Mouse (Mus musculus): ENCODE data around the gene Foxl1. TPM values are rescaled to one million over a fixed set of nuclear protein-coding genes. Genes with fewer than 3 reads are reported as not detected.

Foxl1 gene
- polyA plus RNA-seq, 1 experiment from 2014 or later: 1.2 TPM

DNA sequence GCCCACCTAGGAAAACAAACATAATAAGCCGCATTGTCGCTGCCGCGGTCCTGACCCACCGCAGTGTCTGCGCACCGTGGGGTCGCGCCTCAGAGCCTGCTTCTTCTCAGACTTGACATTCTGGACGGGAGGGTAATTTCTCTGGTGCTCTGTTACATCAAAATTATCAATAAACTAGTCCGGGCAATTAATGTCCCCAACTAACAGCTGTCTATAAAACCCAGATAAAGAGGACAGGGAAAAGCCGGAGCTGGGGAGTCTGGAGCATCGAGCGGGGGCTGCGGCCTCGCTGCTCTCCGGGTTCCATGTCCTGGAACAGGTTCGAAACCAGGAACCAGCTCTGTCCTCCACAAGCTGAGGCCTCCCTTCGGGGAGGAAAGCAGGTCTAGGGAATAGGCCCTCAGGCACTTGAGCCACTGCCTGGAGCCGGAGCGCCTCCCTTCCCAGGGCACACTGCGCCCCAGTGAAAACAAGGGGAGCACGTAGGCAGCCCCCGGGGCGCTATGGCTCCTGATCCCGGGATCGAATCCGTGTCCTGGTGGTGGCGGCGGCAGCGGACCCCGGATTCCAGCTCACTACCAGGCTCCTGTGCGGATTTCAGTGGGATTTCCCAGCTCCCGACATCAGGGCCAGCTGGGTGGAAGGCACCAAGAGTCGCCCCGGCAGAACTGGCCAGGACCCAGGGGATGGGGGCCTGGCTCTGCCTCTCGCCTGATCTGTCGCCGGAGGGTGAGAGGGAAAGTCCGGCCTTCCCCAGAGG lies 38.7 kb upstream of the Foxl1 start:
- Histone ChIP-seq H3K36me3 (ENCODE audit: control insufficient read depth, insufficient read depth, low read length) (no peaks in the 10 kb centered on the region), H3K9ac (ENCODE audit: low read depth, low read length) (peak overlapping the region; percentile 29; the same call in 1 of the 2 replicates), H3K27ac (ENCODE audit: low read depth, low read length) (no peak overlapping the region), H3K27me3 (ENCODE audit: control insufficient read depth, insufficient read depth, low read length) (peaks cover 96% of the 10 kb centered on the region), H3K4me2 (peak overlapping the region; percentile 27), H3K4me3 (ENCODE audit: low read depth, low read length) (peak overlapping the region; percentile 14), H3K4me1 (ENCODE audit: control insufficient read depth, insufficient read depth, low read length) (peaks cover 14% of the 10 kb centered on the region), H3K9me3 (replicated peaks; ENCODE audit: control insufficient read depth, low read length) (no peaks in the 10 kb centered on the region)
- no peak for ATAC-seq (replicated peaks; ENCODE audit: insufficient number of reproducible peaks, low FRiP score, low TSS enrichment)
- 2% methylated on average over 40 of the region's 40 CpGs for WGBS (ENCODE audit: insufficient replicate concordance)

DNA sequence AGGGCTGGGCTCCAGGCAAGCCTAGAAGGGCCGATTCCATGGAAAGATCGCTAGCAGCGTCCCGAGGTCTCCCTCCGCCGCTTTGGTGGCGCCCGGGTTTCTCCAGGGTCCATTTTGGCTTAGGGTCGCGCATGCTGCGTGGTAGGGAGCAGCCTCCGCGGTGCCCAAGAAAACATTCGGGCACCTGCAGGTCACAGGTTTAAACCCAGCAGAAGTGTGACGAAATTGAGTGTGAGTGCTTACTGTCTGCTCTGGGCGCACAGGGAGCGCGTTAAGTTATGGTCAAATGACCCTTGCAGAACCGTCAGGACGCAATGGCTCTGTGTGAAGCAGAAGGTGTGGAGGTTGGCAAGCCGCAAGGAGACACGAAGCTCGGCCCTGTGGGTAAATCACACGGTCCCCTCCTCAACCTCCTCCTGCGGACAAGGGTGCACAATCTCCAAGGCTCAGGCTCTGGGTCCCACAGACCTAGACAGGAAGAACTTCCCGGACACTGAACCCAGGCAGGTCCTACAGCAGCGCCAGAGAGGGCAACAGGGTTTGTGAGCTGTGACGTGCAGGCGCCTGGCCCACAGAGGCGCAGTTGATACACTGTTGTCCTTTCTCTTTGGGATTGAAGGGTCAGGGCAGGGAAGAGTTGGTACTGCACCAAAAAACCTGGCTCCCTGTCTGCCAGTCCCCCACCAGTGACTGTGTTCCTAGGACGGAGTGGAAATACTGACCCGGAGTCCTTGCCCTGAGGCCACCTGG lies 37.9 kb upstream of the Foxl1 start:
- H3K9me3 ChIP-seq (replicated peaks; ENCODE audit: control insufficient read depth, low read length): no peaks in the 10 kb centered on the region
- H3K27me3 ChIP-seq (ENCODE audit: control insufficient read depth, insufficient read depth, low read length): peaks cover 93% of the 10 kb centered on the region
- H3K4me2 ChIP-seq: peak overlapping the region; percentile 27
- peak overlapping the region; percentile 29; the same call in 1 of the 2 replicates for H3K9ac ChIP-seq (ENCODE audit: low read depth, low read length)
- peaks cover 7% of the 10 kb centered on the region for H3K4me1 ChIP-seq (ENCODE audit: control insufficient read depth, insufficient read depth, low read length)
- no peaks in the 10 kb centered on the region for H3K36me3 ChIP-seq (ENCODE audit: control insufficient read depth, insufficient read depth, low read length)
- H3K4me3 ChIP-seq (ENCODE audit: low read depth, low read length): peak overlapping the region; percentile 14
- no peak for ATAC-seq (replicated peaks; ENCODE audit: insufficient number of reproducible peaks, low FRiP score, low TSS enrichment)
- 9% methylated on average over 32 of the region's 32 CpGs for WGBS (ENCODE audit: insufficient replicate concordance)
- H3K27ac ChIP-seq (ENCODE audit: low read depth, low read length): no peak overlapping the region

DNA sequence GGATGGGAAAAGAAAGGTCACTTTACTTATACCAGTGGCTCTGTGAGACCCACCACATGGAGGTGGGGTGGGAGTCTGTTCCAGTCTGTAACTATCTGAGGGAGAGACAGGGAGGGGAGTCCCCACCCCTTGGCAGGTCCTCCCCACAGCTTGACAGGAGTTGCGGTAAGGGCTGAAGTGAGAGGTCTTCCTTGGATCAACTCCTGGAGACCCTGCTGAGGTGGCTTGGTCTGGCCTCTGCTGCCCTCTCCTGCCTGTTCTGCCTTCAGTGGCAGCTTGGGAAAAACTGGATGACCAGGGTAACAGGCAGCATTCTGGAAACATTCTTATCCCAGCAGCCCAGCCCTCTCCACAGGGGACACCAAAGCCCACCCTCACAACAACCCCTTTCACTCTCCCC lies 37.0 kb upstream of the Foxl1 start:
- H3K9ac ChIP-seq (ENCODE audit: low read depth, low read length): no peak overlapping the region
- H3K36me3 ChIP-seq (ENCODE audit: control insufficient read depth, insufficient read depth, low read length): no peaks in the 10 kb centered on the region
- no peak overlapping the region for H3K4me2 ChIP-seq
- no peak for ATAC-seq (replicated peaks; ENCODE audit: insufficient number of reproducible peaks, low FRiP score, low TSS enrichment)
- H3K4me3 ChIP-seq (ENCODE audit: low read depth, low read length): no peak overlapping the region
- WGBS (ENCODE audit: insufficient replicate concordance): 6% methylated on average over 1 of the region's 1 CpGs
- H3K4me1 ChIP-seq (ENCODE audit: control insufficient read depth, insufficient read depth, low read length): peaks cover 3% of the 10 kb centered on the region
- peaks cover 86% of the 10 kb centered on the region for H3K27me3 ChIP-seq (ENCODE audit: control insufficient read depth, insufficient read depth, low read length)
- H3K27ac ChIP-seq (ENCODE audit: low read depth, low read length): no peak overlapping the region
- H3K9me3 ChIP-seq (replicated peaks; ENCODE audit: control insufficient read depth, low read length): no peaks in the 10 kb centered on the region

DNA sequence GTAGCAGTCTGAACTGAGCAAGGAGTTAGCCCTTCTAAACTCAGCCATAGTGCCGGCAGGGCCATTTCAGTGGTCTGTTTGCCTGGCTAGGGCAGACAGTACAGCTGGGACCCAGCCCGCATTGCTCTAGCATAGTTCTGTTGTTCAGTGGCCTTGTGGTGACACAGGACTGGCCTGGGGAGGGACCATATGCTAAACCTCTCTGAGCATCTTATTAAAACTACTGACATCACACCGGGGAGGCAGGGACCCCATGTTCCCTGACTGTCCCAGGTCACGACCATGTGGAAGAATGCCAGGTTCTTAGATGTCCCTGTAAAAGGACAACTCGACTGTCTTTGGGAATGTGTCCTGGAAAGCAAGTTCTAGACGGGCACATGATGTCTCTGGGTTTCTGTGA lies 35.6 kb upstream of the Foxl1 start:
- Histone ChIP-seq H3K4me3 (ENCODE audit: low read depth, low read length) (no peak overlapping the region), H3K27me3 (ENCODE audit: control insufficient read depth, insufficient read depth, low read length) (peaks cover 72% of the 10 kb centered on the region), H3K9ac (ENCODE audit: low read depth, low read length) (no peak overlapping the region), H3K36me3 (ENCODE audit: control insufficient read depth, insufficient read depth, low read length) (peaks cover 2% of the 10 kb centered on the region), H3K27ac (ENCODE audit: low read depth, low read length) (no peak overlapping the region), H3K4me2 (no peak overlapping the region), H3K9me3 (replicated peaks; ENCODE audit: control insufficient read depth, low read length) (no peaks in the 10 kb centered on the region), H3K4me1 (ENCODE audit: control insufficient read depth, insufficient read depth, low read length) (peaks cover 3% of the 10 kb centered on the region)
- WGBS (ENCODE audit: insufficient replicate concordance): 22% methylated on average over 6 of the region's 6 CpGs
- peak; percentile 11; the same call in 1 of the 2 replicates for ATAC-seq (replicated peaks; ENCODE audit: insufficient number of reproducible peaks, low FRiP score, low TSS enrichment)

DNA sequence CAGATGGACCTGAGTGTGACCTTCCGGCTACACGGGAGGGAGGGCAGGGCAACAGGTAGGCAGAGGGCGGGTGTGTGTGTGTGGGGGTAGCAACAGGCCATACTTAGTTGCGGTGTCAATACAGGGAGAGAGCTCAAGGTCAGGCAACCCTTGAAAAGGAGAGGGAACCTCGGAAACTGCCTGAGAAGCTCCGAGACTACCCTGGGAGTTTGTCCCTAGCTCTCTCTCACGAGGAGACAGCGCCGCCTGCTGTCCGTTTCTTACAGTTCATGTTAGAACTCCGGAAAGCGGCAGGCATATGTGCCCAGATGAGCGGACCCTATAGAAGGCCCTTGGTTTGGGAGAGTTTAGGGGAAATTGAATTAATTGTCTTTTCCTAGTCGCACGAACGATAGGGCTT lies 35.1 kb upstream of the Foxl1 start:
- peak; percentile 35; the same call in 1 of the 2 replicates for ATAC-seq (replicated peaks; ENCODE audit: insufficient number of reproducible peaks, low FRiP score, low TSS enrichment)
- Histone ChIP-seq H3K9ac (ENCODE audit: low read depth, low read length) (no peak overlapping the region), H3K4me2 (no peak overlapping the region), H3K27ac (ENCODE audit: low read depth, low read length) (no peak overlapping the region), H3K27me3 (ENCODE audit: control insufficient read depth, insufficient read depth, low read length) (peaks cover 67% of the 10 kb centered on the region), H3K4me3 (ENCODE audit: low read depth, low read length) (no peak overlapping the region), H3K36me3 (ENCODE audit: control insufficient read depth, insufficient read depth, low read length) (peaks cover 5% of the 10 kb centered on the region), H3K4me1 (ENCODE audit: control insufficient read depth, insufficient read depth, low read length) (peaks cover 3% of the 10 kb centered on the region), H3K9me3 (replicated peaks; ENCODE audit: control insufficient read depth, low read length) (no peaks in the 10 kb centered on the region)
- 5% methylated on average over 16 of the region's 16 CpGs for WGBS (ENCODE audit: insufficient replicate concordance)

DNA sequence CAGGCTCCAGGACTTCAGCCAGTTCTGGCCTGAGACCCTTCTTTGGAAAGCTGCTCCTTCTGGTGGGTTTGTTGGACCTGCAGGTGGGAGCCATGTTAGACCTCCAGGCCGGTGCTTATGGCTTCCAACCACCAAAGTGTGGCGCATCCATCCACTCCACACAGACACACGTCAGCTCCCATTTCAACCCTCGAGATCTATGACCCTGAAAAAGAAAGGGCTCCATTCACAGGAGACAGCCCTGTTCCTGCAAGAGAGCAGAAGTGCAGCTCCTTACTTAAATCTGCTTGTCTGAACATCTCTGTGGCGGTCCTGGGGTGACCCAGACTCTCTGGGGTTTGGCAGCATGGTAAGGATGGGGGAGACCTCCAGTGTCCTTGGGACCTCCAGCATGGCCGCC lies 34.2 kb upstream of the Foxl1 start:
- H3K27ac ChIP-seq (ENCODE audit: low read depth, low read length): no peak overlapping the region
- peaks cover 60% of the 10 kb centered on the region for H3K27me3 ChIP-seq (ENCODE audit: control insufficient read depth, insufficient read depth, low read length)
- ATAC-seq (replicated peaks; ENCODE audit: insufficient number of reproducible peaks, low FRiP score, low TSS enrichment): no peak
- no peak overlapping the region for H3K9ac ChIP-seq (ENCODE audit: low read depth, low read length)
- no peak overlapping the region for H3K4me2 ChIP-seq
- H3K4me1 ChIP-seq (ENCODE audit: control insufficient read depth, insufficient read depth, low read length): peaks cover 3% of the 10 kb centered on the region
- WGBS (ENCODE audit: insufficient replicate concordance): 60% methylated on average over 6 of the region's 6 CpGs
- H3K9me3 ChIP-seq (replicated peaks; ENCODE audit: control insufficient read depth, low read length): no peaks in the 10 kb centered on the region
- H3K36me3 ChIP-seq (ENCODE audit: control insufficient read depth, insufficient read depth, low read length): peaks cover 9% of the 10 kb centered on the region
- H3K4me3 ChIP-seq (ENCODE audit: low read depth, low read length): no peak overlapping the region

DNA sequence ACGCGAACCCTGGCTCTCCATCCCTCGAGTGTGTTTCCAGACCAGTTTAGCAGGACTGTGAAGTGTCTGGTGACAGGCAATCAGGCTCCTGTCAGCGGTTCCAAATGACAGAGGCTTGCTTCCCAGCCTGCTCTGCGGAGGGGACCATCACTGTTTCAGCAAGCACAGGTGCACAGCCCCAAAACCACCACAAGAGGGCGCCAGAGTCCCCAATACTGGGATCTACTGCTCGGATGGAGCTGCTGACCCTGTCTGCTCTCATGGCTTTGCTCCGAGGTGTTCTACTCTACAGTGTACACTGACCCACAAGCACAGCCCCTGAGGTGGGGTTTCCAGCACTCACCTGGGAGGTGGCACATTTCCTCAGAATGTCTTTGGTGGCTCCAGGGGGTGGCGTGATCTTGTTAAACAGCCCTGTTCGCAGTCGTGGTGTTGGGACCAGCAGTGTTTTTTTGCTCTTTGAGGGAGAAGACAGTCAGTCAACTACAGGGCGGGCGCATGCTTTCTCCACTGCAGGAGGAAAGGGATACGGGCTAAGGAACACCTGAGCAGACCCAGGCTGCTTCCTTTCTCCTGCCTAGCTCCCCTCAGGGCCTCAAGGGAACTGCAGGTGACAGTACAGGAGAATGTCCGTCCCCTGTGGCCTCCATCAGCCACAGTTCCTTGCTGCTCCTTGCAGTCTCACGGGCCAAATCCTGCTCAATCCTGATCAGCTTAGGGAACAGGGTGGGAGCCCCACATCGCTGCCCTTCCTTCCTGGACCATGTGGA lies 23.5 kb upstream of the Foxl1 start:
- H3K4me3 ChIP-seq (ENCODE audit: low read depth, low read length): no peak overlapping the region
- H3K4me1 ChIP-seq (ENCODE audit: control insufficient read depth, insufficient read depth, low read length): peaks cover 14% of the 10 kb centered on the region
- H3K4me2 ChIP-seq: no peak overlapping the region
- H3K9ac ChIP-seq (ENCODE audit: low read depth, low read length): no peak overlapping the region
- no peak overlapping the region for H3K27ac ChIP-seq (ENCODE audit: low read depth, low read length)
- peaks cover 22% of the 10 kb centered on the region for H3K36me3 ChIP-seq (ENCODE audit: control insufficient read depth, insufficient read depth, low read length)
- H3K9me3 ChIP-seq (replicated peaks; ENCODE audit: control insufficient read depth, low read length): no peaks in the 10 kb centered on the region
- WGBS (ENCODE audit: insufficient replicate concordance): 41% methylated on average over 17 of the region's 17 CpGs
- H3K27me3 ChIP-seq (ENCODE audit: control insufficient read depth, insufficient read depth, low read length): peaks cover 10% of the 10 kb centered on the region
- ATAC-seq (replicated peaks; ENCODE audit: insufficient number of reproducible peaks, low FRiP score, low TSS enrichment): 0 out of 2 replicates have a peak, but pooled peaks have one; percentile 3
